Mouse (Mus musculus) intestine, embryonic 14.5 days (tissue): Measurements from ENCODE around the gene Hist1h4c. TPM values are rescaled to one million over a fixed set of nuclear protein-coding genes. Genes with fewer than 3 reads are reported as not detected.

Experiments
- ATAC-seq: fragments of 200-750 bp; cut with Nextera tagmentation; replicated peaks from 2 replicates; pipeline ENCODE4 v1.8.0; 2017; ENCODE audit warnings: low read depth, moderate number of reproducible peaks, moderate TSS enrichment, moderate library complexity; ENCODE audit not compliant: low FRiP score, low TSS enrichment
- DNase-seq: peaks from one replicate; pipeline ENCODE4 v3.0.0-alpha.2; 2018; ENCODE audit warnings: low spot score
- H3K27ac ChIP-seq: fragments of 300-500 bp; sonication (generic); 2 replicates; pipeline ENCODE4 v1.5.1; 2014; ENCODE audit warnings: low read depth, mild to moderate bottlenecking, control low read depth
- H3K27me3 ChIP-seq: fragments of 300-500 bp; sonication (generic); replicated peaks from 2 replicates; pipeline ENCODE4 v1.6.1; 2014; ENCODE audit warnings: low read length, control low read depth; ENCODE audit not compliant: control insufficient read depth, insufficient read depth
- H3K36me3 ChIP-seq: fragments of 300-500 bp; sonication (generic); 2 replicates; pipeline ENCODE4 v1.6.1; 2014; ENCODE audit warnings: low read length, control low read depth; ENCODE audit not compliant: control insufficient read depth, insufficient read depth
- H3K4me1 ChIP-seq: fragments of 300-500 bp; sonication (generic); replicated peaks from 2 replicates; pipeline ENCODE4 v1.6.1; 2014; ENCODE audit warnings: low read length, control low read depth, mixed read lengths; ENCODE audit not compliant: control insufficient read depth, insufficient read depth
- H3K4me2 ChIP-seq: fragments of 300-500 bp; sonication (generic); 2 replicates; pipeline ENCODE4 v1.6.1; 2014; ENCODE audit warnings: low read length
- H3K4me3 ChIP-seq: fragments of 300-500 bp; sonication (generic); 2 replicates; pipeline ENCODE4 v1.5.1; 2014; ENCODE audit warnings: low read depth, low read length, control low read depth, mixed read lengths
- H3K9ac ChIP-seq: fragments of 300-500 bp; sonication (generic); 2 replicates; pipeline ENCODE4 v1.6.1; 2014; ENCODE audit warnings: mild to moderate bottlenecking, low read length
- H3K9me3 ChIP-seq: fragments of 300-500 bp; sonication (generic); 2 replicates; pipeline ENCODE4 v1.6.1; 2016; ENCODE audit warnings: low read length, control low read depth; ENCODE audit not compliant: control insufficient read depth
- WGBS: fragments of 180-500 bp; shearing (Covaris S2); extraction: QIAGEN DNeasy Blood & Tissue Kit; methylation state at CpG from one replicate; pipeline ENCODE4 v1.1.7; 2014; 5-methylcytosine and 5-hydroxymethylcytosine counted together
- polyA plus RNA-seq: library from polyadenylated mRNA; unstranded; fragments of >200 nt; fragmentation: Nextera tagmentation; extraction: Ambion mirVana; gene quantifications from 2 replicates; pipeline ENCODE4 v1.2.1, GENCODE M21; 2014

Hist1h4c gene
- polyA plus RNA-seq, 1 experiment from 2014 or later: 6.7 TPM

GRCm38 (mm10) chr13:23695514-23695913, 2.7 kb downstream of the Hist1h4c start, which contains the start of gene Hist1h1t:
TSS of gene Hist1h1t (plus strand) at chr13:23695814.
- H3K27me3 ChIP-seq: no peaks in the 10 kb centered on the region
- no peak within 1 kb of the TSS for H3K4me2 ChIP-seq
- ATAC-seq (no peak), DNase-seq (no peak)
- no peaks in the 10 kb centered on the region for H3K9me3 ChIP-seq
- H3K36me3 ChIP-seq: no peaks in the 10 kb centered on the region
- H3K27ac ChIP-seq: no peak within 1 kb of the TSS
- 48% methylated on average over 13 of the region's 13 CpGs for WGBS
- no peak within 1 kb of the TSS for H3K4me3 ChIP-seq
- H3K9ac ChIP-seq: no peak within 1 kb of the TSS
- H3K4me1 ChIP-seq: peaks cover 13% of the 10 kb centered on the region; the same call in 1 of the 2 replicates

GRCm38 (mm10) chr13:23694956-23695355, 3.3 kb downstream of the Hist1h4c start:
- Histone ChIP-seq H3K4me1 (peaks cover 13% of the 10 kb centered on the region; the same call in 1 of the 2 replicates), H3K27ac (no peak overlapping the region), H3K4me3 (no peak overlapping the region), H3K4me2 (no peak overlapping the region), H3K36me3 (no peaks in the 10 kb centered on the region), H3K9ac (no peak overlapping the region), H3K9me3 (no peaks in the 10 kb centered on the region), H3K27me3 (no peaks in the 10 kb centered on the region)
- DNase-seq: no peak
- 89% methylated on average over 9 of the region's 9 CpGs for WGBS
- no peak for ATAC-seq

DNA sequence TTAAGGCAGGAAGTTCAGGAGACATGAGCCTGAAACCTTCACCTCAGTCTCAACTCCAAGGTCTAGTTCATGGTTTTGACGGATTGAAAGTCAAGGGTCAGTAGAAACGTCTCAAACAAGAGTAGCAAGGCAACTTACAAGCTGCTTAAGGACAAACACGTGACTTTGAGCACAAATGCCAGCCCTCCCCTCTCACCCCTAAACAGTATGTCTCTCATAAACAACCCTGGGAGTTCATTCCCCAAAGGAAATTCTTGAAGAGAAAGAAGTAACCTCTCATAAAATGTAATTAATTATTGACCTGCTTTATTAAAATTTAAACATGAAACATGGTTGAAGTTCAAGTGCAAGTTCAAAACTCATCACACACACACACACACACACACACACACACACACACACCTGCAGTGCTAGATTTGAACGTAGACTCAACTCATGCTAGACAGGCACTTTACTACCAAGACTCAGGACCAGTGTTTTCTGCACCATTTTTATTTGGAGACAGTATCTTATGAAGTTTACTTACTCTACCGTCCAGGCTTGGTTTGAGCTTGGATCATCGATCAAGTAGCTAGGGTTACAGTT, 4.3 kb downstream of the Hist1h4c start:
- no peak overlapping the region for H3K4me3 ChIP-seq
- no peak overlapping the region for H3K27ac ChIP-seq
- DNase-seq (no peak), ATAC-seq (no peak)
- H3K27me3 ChIP-seq: no peaks in the 10 kb centered on the region
- no peak overlapping the region for H3K4me2 ChIP-seq
- H3K36me3 ChIP-seq: no peaks in the 10 kb centered on the region
- no peak overlapping the region for H3K9ac ChIP-seq
- no peaks in the 10 kb centered on the region for H3K9me3 ChIP-seq
- peaks cover 10% of the 10 kb centered on the region; the same call in 1 of the 2 replicates for H3K4me1 ChIP-seq
- WGBS: 85% methylated on average over 6 of the region's 6 CpGs

DNA sequence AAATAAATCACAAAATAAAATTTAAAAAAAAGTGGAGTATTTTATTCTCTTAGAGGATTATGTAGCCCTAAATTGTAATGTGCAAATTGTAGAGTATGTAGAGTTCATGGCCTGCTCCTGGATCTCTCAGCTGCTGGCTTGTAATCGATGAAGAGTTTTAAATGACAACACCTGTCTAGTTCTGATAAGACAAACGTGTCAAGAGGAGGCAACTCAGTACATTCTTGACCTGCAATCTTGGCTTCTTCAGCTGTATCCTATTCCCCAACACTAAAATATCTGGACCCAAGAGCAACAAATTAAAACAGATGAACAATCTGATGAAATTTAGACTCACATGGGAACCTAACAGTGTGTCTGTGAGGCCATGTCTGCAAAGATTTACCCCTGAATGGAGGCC, 8.8 kb downstream of the Hist1h4c start:
- no peak overlapping the region for H3K4me3 ChIP-seq
- no peak overlapping the region for H3K9ac ChIP-seq
- no peaks in the 10 kb centered on the region for H3K9me3 ChIP-seq
- DNase-seq: no peak
- H3K27ac ChIP-seq: no peak overlapping the region
- 81% methylated on average over 2 of the region's 2 CpGs for WGBS
- H3K4me1 ChIP-seq: no peaks in the 10 kb centered on the region
- no peaks in the 10 kb centered on the region for H3K36me3 ChIP-seq
- no peaks in the 10 kb centered on the region for H3K27me3 ChIP-seq
- H3K4me2 ChIP-seq: no peak overlapping the region
- ATAC-seq: no peak

DNA sequence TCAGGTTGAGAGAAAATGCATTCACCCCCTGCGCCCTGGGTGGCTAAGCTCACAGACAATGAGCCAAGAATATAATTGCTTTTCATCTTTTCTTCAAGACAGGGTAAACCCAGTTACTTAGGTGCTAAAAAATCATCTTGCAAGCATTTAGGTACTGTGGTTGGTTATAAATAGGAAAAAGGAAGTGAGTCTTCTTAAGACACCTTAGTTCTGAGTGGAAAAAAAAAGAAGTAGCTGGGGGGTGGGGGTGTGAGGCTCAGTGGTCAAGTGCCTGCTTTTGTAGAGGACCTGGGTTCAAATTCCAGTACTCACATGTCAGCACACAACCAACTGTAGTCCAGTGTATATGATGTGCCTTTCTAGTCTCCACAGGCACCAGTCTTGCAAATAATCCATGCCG, 9.3 kb downstream of the Hist1h4c start:
- ATAC-seq: no peak
- no peak overlapping the region for H3K4me2 ChIP-seq
- H3K9ac ChIP-seq: no peak overlapping the region
- DNase-seq: no peak
- H3K27ac ChIP-seq: no peak overlapping the region
- 94% methylated on average over 2 of the region's 2 CpGs for WGBS
- no peaks in the 10 kb centered on the region for H3K4me1 ChIP-seq
- H3K27me3 ChIP-seq: no peaks in the 10 kb centered on the region
- H3K36me3 ChIP-seq: no peaks in the 10 kb centered on the region
- no peak overlapping the region for H3K4me3 ChIP-seq
- H3K9me3 ChIP-seq: no peaks in the 10 kb centered on the region

- 85% methylated on average over 7 of the region's 7 CpGs for WGBS
Measured at GRCm38 (mm10) chr13:23687907-23688306, 10.3 kb downstream of the Hist1h4c start.

DNA sequence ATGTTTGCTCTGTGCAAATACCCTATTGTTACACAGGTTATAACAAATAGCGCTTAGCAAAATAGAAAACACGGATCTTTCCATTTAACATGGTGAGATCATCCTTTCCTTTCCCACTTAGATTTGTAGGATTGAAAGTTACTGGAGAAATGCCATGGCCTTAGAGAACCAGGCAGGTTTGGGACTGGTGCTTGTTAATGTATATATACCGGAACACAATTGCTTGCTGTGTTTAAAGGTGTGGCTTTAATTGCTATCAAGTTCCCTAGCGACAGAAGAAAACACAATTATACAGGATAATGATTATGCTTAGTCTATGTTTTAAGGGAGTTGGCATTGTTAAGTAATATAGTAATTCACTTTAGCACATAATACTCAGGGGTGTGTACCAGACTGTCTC, 11.1 kb downstream of the Hist1h4c start:
- Histone ChIP-seq H3K9me3 (no peaks in the 10 kb centered on the region), H3K9ac (no peak overlapping the region), H3K4me1 (peaks cover 4% of the 10 kb centered on the region; the same call in 1 of the 2 replicates), H3K27ac (no peak overlapping the region), H3K27me3 (no peaks in the 10 kb centered on the region), H3K4me2 (no peak overlapping the region; the same call in 1 of the 2 replicates), H3K36me3 (no peaks in the 10 kb centered on the region), H3K4me3 (no peak overlapping the region)
- DNase-seq (no peak), ATAC-seq (no peak)
- 77% methylated on average over 4 of the region's 4 CpGs for WGBS

More at GRCm38 (mm10) chr13:23687907-23688306, 10.3 kb downstream of the Hist1h4c start:
- ATAC-seq (no peak), DNase-seq (no peak)
- no peak overlapping the region for H3K27ac ChIP-seq
- no peaks in the 10 kb centered on the region for H3K27me3 ChIP-seq
- no peaks in the 10 kb centered on the region for H3K36me3 ChIP-seq
- H3K9ac ChIP-seq: no peak overlapping the region
- no peak overlapping the region for H3K4me2 ChIP-seq
- no peaks in the 10 kb centered on the region for H3K9me3 ChIP-seq
- H3K4me1 ChIP-seq: peaks cover under 1% of the 10 kb centered on the region; the same call in 1 of the 2 replicates
- H3K4me3 ChIP-seq: no peak overlapping the region

DNA sequence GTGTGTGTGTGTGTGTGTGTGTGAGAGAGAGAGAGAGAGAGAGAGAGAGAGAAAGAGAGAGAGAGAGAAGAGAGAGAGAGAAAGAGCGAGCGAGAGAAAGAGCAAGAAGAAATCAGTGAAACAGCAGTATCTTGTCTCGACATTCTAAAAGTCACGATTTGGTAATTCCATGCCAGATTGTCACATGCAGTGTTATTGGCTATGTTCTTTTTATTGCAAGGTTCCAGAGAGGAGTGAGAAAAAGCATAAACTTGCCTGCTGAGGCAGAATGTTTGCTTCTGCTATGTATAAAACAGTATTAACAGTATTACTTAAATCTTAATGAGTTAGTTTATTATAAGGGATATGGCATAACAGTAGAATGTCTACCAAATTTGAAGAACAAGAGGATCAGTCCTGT, 12.3 kb downstream of the Hist1h4c start:
- Histone ChIP-seq H3K9ac (peak overlapping the region; percentile 82), H3K4me3 (peak overlapping the region; percentile 46), H3K27ac (peak overlapping the region; percentile 99), H3K9me3 (no peaks in the 10 kb centered on the region), H3K4me2 (peak overlapping the region; percentile 72), H3K4me1 (peaks cover 4% of the 10 kb centered on the region; the same call in 1 of the 2 replicates), H3K36me3 (no peaks in the 10 kb centered on the region), H3K27me3 (no peaks in the 10 kb centered on the region)
- WGBS: 28% methylated on average over 4 of the region's 4 CpGs
- no peak for ATAC-seq
- DNase-seq: no peak
